Mouse (Mus musculus) stomach, postnatal 0 days (tissue): Measurements from ENCODE around the gene Bicc1.

ENCODE experiments used
- CTCF ChIP-seq: IDR thresholded peaks from 2 replicates; pipeline ENCODE4 v1.5.1; 2016; ENCODE audit warnings: antibody characterized with exemption, low read depth, mild to moderate bottlenecking, moderate library complexity
- EP300 ChIP-seq: optimal IDR thresholded peaks from 2 replicates; pipeline ENCODE3; 2016; ENCODE audit warnings: antibody characterized with exemption

GRCm38 (mm10) chr10:71024681-71025080, 134.8 kb downstream of the Bicc1 start:
- TF ChIP-seq CTCF: no peak
- no peak for TF ChIP-seq EP300
